Mouse (Mus musculus) bone marrow, adult 2 months (tissue): ENCODE measurements around the gene Pcmt1.

Experiments
- CTCF ChIP-seq: fragments of 200-500 bp; IDR thresholded peaks from 2 replicates; pipeline ENCODE4 v1.5.1; 2011; ENCODE audit warnings: low read length, control low read depth; ENCODE audit not compliant: control insufficient read depth, insufficient read depth
- POLR2A ChIP-seq: fragments of 200-500 bp; IDR thresholded peaks from 2 replicates; pipeline ENCODE4 v1.6.1; 2011; ENCODE audit warnings: low read depth, mild to moderate bottlenecking, control low read depth, low read length, borderline replicate concordance; ENCODE audit not compliant: control insufficient read depth

GRCm38 (mm10) chr10:7630286-7630685 is 50.6 kb downstream of the Pcmt1 start:
- TF ChIP-seq CTCF (no peak), POLR2A (no peak)
